21 mouse cellular contexts compared by ENCODE assay signal in genomic region chr13:112316622-112317482, GRCm38 (mm10). TPM values are rescaled to one million over a fixed set of nuclear protein-coding genes. Genes with fewer than 3 reads are reported as not detected.
DNase-seq lines count a peak whose midpoint lies in the region; ATAC-seq and TF ChIP-seq lines count a peak whose summit lies in the region.
"Had no signal": no experiment of that assay in that cellular context is flagged by ENCODE, and none has a peak within 500 bp of the region (broad histone marks: within the 10 kb centered on the region; RNA-seq: fewer than 3 reads in every experiment).

No protein-coding gene starts in this region.

- H3K4me3 ChIP-seq in heart, embryonic 15.5 days, result no peak overlapping the region
- H3K4me3 ChIP-seq in midbrain, embryonic 11.5 days (ENCODE audit: low read depth, low read length), result no peak overlapping the region
- H3K4me3 ChIP-seq in midbrain, embryonic 14.5 days (replicated peaks; ENCODE audit: low read depth, low read length), result no peak overlapping the region
- no peak overlapping the region for H3K4me3 ChIP-seq in stomach, postnatal 0 days (ENCODE audit: low read depth, low read length)
- H3K4me3 ChIP-seq: embryonic facial prominence, embryonic 12.5 days; forebrain, embryonic 13.5 days; midbrain, embryonic 15.5 days; neural tube, embryonic 12.5 days had no signal

- no peak for DNase-seq in heart, postnatal 14 days
- peak; percentile 35 for DNase-seq in midbrain, embryonic 11.5 days (ENCODE audit: low spot score, missing footprints)
- DNase-seq in midbrain, embryonic 14.5 days, result no peak
- DNase-seq in lung, postnatal 10 days, result peak; percentile 19
- DNase-seq in stomach, postnatal 0 days (ENCODE audit: low spot score), result peak; percentile 55
- DNase-seq: adrenal gland, postnatal 25 days; cerebellum, adult 9-10 months; gastrocnemius, postnatal 36 days; kidney, postnatal 4 days; retina, postnatal 1 day; thymus, adult 2 months; thymus, postnatal 4 days had no signal

- WGBS in heart, embryonic 15.5 days, result 55% methylated on average over 11 of the region's 11 CpGs
- 79% methylated on average over 11 of the region's 11 CpGs for WGBS in midbrain, embryonic 11.5 days
- 83% methylated on average over 11 of the region's 11 CpGs for WGBS in midbrain, embryonic 14.5 days
- 48% methylated on average over 11 of the region's 11 CpGs for WGBS in stomach, postnatal 0 days

- no peaks in the 10 kb centered on the region for H3K36me3 ChIP-seq in heart, embryonic 15.5 days
- no peaks in the 10 kb centered on the region for H3K36me3 ChIP-seq in midbrain, embryonic 11.5 days (ENCODE audit: control insufficient read depth, insufficient read depth, low read length)
- no peaks in the 10 kb centered on the region for H3K36me3 ChIP-seq in midbrain, embryonic 14.5 days (ENCODE audit: control insufficient read depth, insufficient read depth, low read length)
- no peaks in the 10 kb centered on the region for H3K36me3 ChIP-seq in stomach, postnatal 0 days (ENCODE audit: control insufficient read depth, insufficient read depth, low read length)
- H3K36me3 ChIP-seq: embryonic facial prominence, embryonic 12.5 days; neural tube, embryonic 12.5 days had no signal

- no peak for ATAC-seq in heart, embryonic 15.5 days (replicated peaks; ENCODE audit: insufficient number of reproducible peaks, insufficient read depth, low FRiP score, low read depth)
- ATAC-seq in midbrain, embryonic 11.5 days (ENCODE audit: low FRiP score), result no peak
- no peak for ATAC-seq in midbrain, embryonic 14.5 days (ENCODE audit: low FRiP score, low TSS enrichment)
- peak; percentile 70 for ATAC-seq in stomach, postnatal 0 days (ENCODE audit: low FRiP score, low TSS enrichment)
- no peak for ATAC-seq in erythroblast, adult 5-6 weeks (replicated peaks; ENCODE audit: low FRiP score, poor library complexity, severe bottlenecking)
- ATAC-seq in activated CD4-positive, CD25-positive, alpha-beta regulatory T cell, adult 4 months, result no peak
- ATAC-seq: forebrain, embryonic 13.5 days; hindbrain, postnatal 0 days; intestine, postnatal 0 days; midbrain, embryonic 15.5 days had no signal

- H3K27ac ChIP-seq in heart, embryonic 15.5 days, result 0 out of 2 replicates have a peak overlapping the region, but pooled peaks have one; percentile 9
- no peak overlapping the region for H3K27ac ChIP-seq in midbrain, embryonic 11.5 days (ENCODE audit: low read depth, low read length)
- no peak overlapping the region for H3K27ac ChIP-seq in midbrain, embryonic 14.5 days (replicated peaks; ENCODE audit: low read depth, low read length)
- H3K27ac ChIP-seq in stomach, postnatal 0 days (replicated peaks), result no peak overlapping the region
- H3K27ac ChIP-seq: embryonic facial prominence, embryonic 12.5 days; forebrain, embryonic 13.5 days; hindbrain, postnatal 0 days; midbrain, embryonic 15.5 days; neural tube, embryonic 12.5 days had no signal

- intact Hi-C loops in heart, postnatal 14 days (cut with DNase I), result no loop called here

- no peak for TF ChIP-seq EP300 in stomach, postnatal 0 days (optimal IDR thresholded peaks at IDR 0.05)

- no peak overlapping the region for H3K9ac ChIP-seq in heart, embryonic 15.5 days
- H3K9ac ChIP-seq in midbrain, embryonic 11.5 days (ENCODE audit: low read length), result no peak overlapping the region
- no peak overlapping the region for H3K9ac ChIP-seq in midbrain, embryonic 14.5 days (replicated peaks; ENCODE audit: low read length)
- no peak overlapping the region for H3K9ac ChIP-seq in stomach, postnatal 0 days (ENCODE audit: low read length)
- H3K9ac ChIP-seq: embryonic facial prominence, embryonic 12.5 days; forebrain, embryonic 13.5 days; midbrain, embryonic 15.5 days; neural tube, embryonic 12.5 days had no signal

- H3K4me2 ChIP-seq in heart, embryonic 15.5 days, result no peak overlapping the region
- H3K4me2 ChIP-seq in midbrain, embryonic 11.5 days, result no peak overlapping the region
- H3K4me2 ChIP-seq in midbrain, embryonic 14.5 days (ENCODE audit: low read length), result no peak overlapping the region
- no peak overlapping the region for H3K4me2 ChIP-seq in stomach, postnatal 0 days (replicated peaks; ENCODE audit: low read depth)
- H3K4me2 ChIP-seq: embryonic facial prominence, embryonic 12.5 days; forebrain, embryonic 13.5 days; midbrain, embryonic 15.5 days; neural tube, embryonic 12.5 days had no signal

- H3K9me3 ChIP-seq in heart, embryonic 15.5 days (replicated peaks), result no peaks in the 10 kb centered on the region
- no peaks in the 10 kb centered on the region for H3K9me3 ChIP-seq in midbrain, embryonic 11.5 days (ENCODE audit: control insufficient read depth, low read length)
- 0 out of 2 replicates have a peak, but pooled peaks cover 3% of the 10 kb centered on the region for H3K9me3 ChIP-seq in midbrain, embryonic 14.5 days (ENCODE audit: control insufficient read depth, low read length)
- H3K9me3 ChIP-seq in stomach, postnatal 0 days (ENCODE audit: control insufficient read depth, low read length), result no peaks in the 10 kb centered on the region
- H3K9me3 ChIP-seq: embryonic facial prominence, embryonic 12.5 days; forebrain, embryonic 13.5 days; midbrain, embryonic 15.5 days; neural tube, embryonic 12.5 days had no signal

- no peak for TF ChIP-seq CTCF in stomach, postnatal 0 days (IDR thresholded peaks at IDR 0.05; ENCODE audit: low read depth)

- no peaks in the 10 kb centered on the region for H3K27me3 ChIP-seq in heart, embryonic 15.5 days
- no peaks in the 10 kb centered on the region for H3K27me3 ChIP-seq in midbrain, embryonic 11.5 days (ENCODE audit: control insufficient read depth, insufficient read depth, low read length)
- H3K27me3 ChIP-seq in midbrain, embryonic 14.5 days (ENCODE audit: control insufficient read depth, insufficient read depth, low read length), result no peaks in the 10 kb centered on the region
- H3K27me3 ChIP-seq in stomach, postnatal 0 days (ENCODE audit: control insufficient read depth, insufficient read depth, low read length), result no peaks in the 10 kb centered on the region
- H3K27me3 ChIP-seq: embryonic facial prominence, embryonic 12.5 days; forebrain, embryonic 13.5 days; midbrain, embryonic 15.5 days; neural tube, embryonic 12.5 days had no signal

- H3K4me1 ChIP-seq in heart, embryonic 15.5 days (replicated peaks), result peaks cover 6% of the 10 kb centered on the region; the same call in 1 of the 2 replicates
- H3K4me1 ChIP-seq in midbrain, embryonic 11.5 days (ENCODE audit: control insufficient read depth, insufficient read depth, low read length), result peaks cover 4% of the 10 kb centered on the region
- H3K4me1 ChIP-seq in midbrain, embryonic 14.5 days (ENCODE audit: control insufficient read depth, insufficient read depth, low read length), result no peaks in the 10 kb centered on the region
- no peaks in the 10 kb centered on the region for H3K4me1 ChIP-seq in stomach, postnatal 0 days (replicated peaks; ENCODE audit: control insufficient read depth, insufficient read depth)
- H3K4me1 ChIP-seq: midbrain, embryonic 15.5 days; neural tube, embryonic 12.5 days had no signal

RNA-seq across cellular contexts. Expression of gene Ankrd55, which starts 28.6 kb away (rescaled TPM):
- 0.09 and 0.13 TPM in 2 replicates for polyA plus RNA-seq in heart, embryonic 15.5 days (2015; fragmentation: Nextera tagmentation; extraction: Ambion mirVana)
- total RNA-seq in heart, postnatal 14 days (2021), result under 1 TPM; 0.19 to 0.29 TPM
- polyA plus RNA-seq in midbrain, embryonic 11.5 days (2014; fragmentation: Nextera tagmentation; extraction: Ambion mirVana), result 1.9 and 2.3 TPM in 2 replicates
- polyA plus RNA-seq in midbrain, embryonic 14.5 days (2014; fragmentation: Nextera tagmentation; extraction: Ambion mirVana), result 5.3 and 7.5 TPM in 2 replicates
- polyA plus RNA-seq in stomach, postnatal 0 days (2015; fragmentation: Nextera tagmentation; extraction: Ambion mirVana), result 0.08 and 0.33 TPM in 2 replicates
- not detected in 2 replicates for total RNA-seq in erythroblast, adult 5-6 weeks (2015; ENCODE audit: low replicate concordance)
- total RNA-seq in erythroblast, adult 5-6 weeks (2017; ENCODE audit: low replicate concordance), result not detected in 2 replicates
- polyA plus RNA-seq in activated CD4-positive, CD25-positive, alpha-beta regulatory T cell, adult 4 months (2017; shearing (Covaris generic)), result 10 to 100 TPM in 1 of 2 experiments, 1 to 10 TPM in 1; 8.3 to 15.4 TPM
- total RNA-seq: gastrocnemius, postnatal 36 days had no signal

Comparison
In these comparisons a context has a peak if more than half of its experiments do, and no peak if none do; other contexts are left out.
1. DNase-seq: peak in midbrain, embryonic 11.5 days (single experiment), lung, postnatal 10 days (single experiment) and stomach, postnatal 0 days (single experiment); none in heart, postnatal 14 days (0 of 2) and midbrain, embryonic 14.5 days (single experiment).